Mouse (Mus musculus): ENCODE measurements around the gene Gm4881.

GRCm38 (mm10) chr7:24971972-24972893 lies 27.9 kb upstream of the Gm4881 start, which contains the start of gene Rabac1:
- TF ChIP-seq CTCF (conservative IDR thresholded peaks at IDR 0.05; ENCODE audit: low read length) (no peak; the same call in 1 of the 2 replicates), POU5F1 (IDR thresholded peaks at IDR 0.05; ENCODE audit: borderline replicate concordance, low read length) (no peak)

Measured in E14TG2a.4 (cell line).